Mouse (Mus musculus) kidney, postnatal 0 days (tissue): ENCODE data around the gene Map2k7. TPM values are rescaled to one million over a fixed set of nuclear protein-coding genes. Genes with fewer than 3 reads are reported as not detected.

Experiments used
- ATAC-seq: fragments of 200-750 bp; cut with Nextera tagmentation; replicated peaks from 2 replicates; pipeline ENCODE4 v1.8.0; 2017; ENCODE audit warnings: low read depth, moderate number of reproducible peaks, moderate TSS enrichment, moderate library complexity; ENCODE audit not compliant: low FRiP score
- DNase-seq: peaks from one replicate; pipeline ENCODE4 v3.0.0-alpha.2; 2016; ENCODE audit warnings: low spot score
- H3K27ac ChIP-seq: fragments of 300-500 bp; sonication (generic); 2 replicates; pipeline ENCODE4 v1.5.1; 2014; ENCODE audit warnings: mild to moderate bottlenecking
- H3K27me3 ChIP-seq: fragments of 300-500 bp; sonication (generic); 2 replicates; pipeline ENCODE4 v1.6.1; 2014; ENCODE audit warnings: low read length, mixed read lengths; ENCODE audit not compliant: insufficient read depth
- H3K36me3 ChIP-seq: fragments of 300-500 bp; sonication (generic); 2 replicates; pipeline ENCODE4 v1.6.1; 2014; ENCODE audit warnings: low read length, mixed read lengths; ENCODE audit not compliant: insufficient read depth
- H3K4me1 ChIP-seq: fragments of 300-500 bp; sonication (generic); replicated peaks from 2 replicates; pipeline ENCODE4 v1.6.1; 2014; ENCODE audit warnings: antibody characterized with exemption, low read length, mixed read lengths; ENCODE audit not compliant: insufficient read depth
- H3K4me2 ChIP-seq: fragments of 300-500 bp; sonication (generic); 2 replicates; pipeline ENCODE4 v1.6.1; 2014; ENCODE audit warnings: mild to moderate bottlenecking, low read length, moderate library complexity, mixed read lengths
- H3K4me3 ChIP-seq: fragments of 300-500 bp; sonication (generic); replicated peaks from 2 replicates; pipeline ENCODE4 v1.5.1; 2014; ENCODE audit warnings: low read depth, low read length
- H3K9ac ChIP-seq: fragments of 300-500 bp; sonication (generic); 2 replicates; pipeline ENCODE4 v1.6.1; 2014; ENCODE audit warnings: low read depth, low read length
- H3K9me3 ChIP-seq: fragments of 300-500 bp; sonication (generic); replicated peaks from 2 replicates; pipeline ENCODE4 v1.6.1; 2016; ENCODE audit warnings: low read length, inconsistent platforms, mixed read lengths
- CTCF ChIP-seq: IDR thresholded peaks from 2 replicates; pipeline ENCODE4 v1.5.1; 2016; ENCODE audit warnings: antibody characterized with exemption, low read depth, mild to moderate bottlenecking, moderate library complexity
- WGBS: fragments of 180-500 bp; shearing (Covaris S2); extraction: QIAGEN DNeasy Blood & Tissue Kit; methylation state at CpG from one replicate; pipeline ENCODE4 v1.1.7; 2014; 5-methylcytosine and 5-hydroxymethylcytosine counted together
- polyA plus RNA-seq: library from polyadenylated mRNA; unstranded; fragments of >200 nt; fragmentation: Nextera tagmentation; extraction: Ambion mirVana; gene quantifications from 2 replicates; pipeline ENCODE4 v1.2.1, GENCODE M21; 2015

Map2k7 gene
- polyA plus RNA-seq, 1 experiment from 2014 or later = 30.1 TPM

- ATAC-seq = no peak
- no peak for TF ChIP-seq CTCF
Observed at GRCm38 (mm10) chr8:4263105-4263791, 24.7 kb downstream of the Map2k7 start.

GRCm38 (mm10) chr8:4265160-4265914 lies 26.8 kb downstream of the Map2k7 start:
- Histone ChIP-seq H3K27me3 (no peaks in the 10 kb centered on the region), H3K4me1 (no peaks in the 10 kb centered on the region), H3K27ac (no peak overlapping the region), H3K4me2 (no peak overlapping the region), H3K9ac (no peak overlapping the region), H3K36me3 (peaks cover 73% of the 10 kb centered on the region), H3K9me3 (no peaks in the 10 kb centered on the region), H3K4me3 (no peak overlapping the region)
- WGBS = 89% methylated on average over 15 of the region's 15 CpGs
- TF ChIP-seq CTCF = no peak
- DNase-seq (no peak), ATAC-seq (no peak)

More at GRCm38 (mm10) chr8:4263105-4263791, 24.7 kb downstream of the Map2k7 start:
- Histone ChIP-seq H3K36me3 (peaks cover 60% of the 10 kb centered on the region; the same call in 1 of the 2 replicates), H3K27me3 (no peaks in the 10 kb centered on the region), H3K9ac (no peak overlapping the region), H3K4me1 (0 out of 2 replicates have a peak, but pooled peaks cover 4% of the 10 kb centered on the region), H3K9me3 (no peaks in the 10 kb centered on the region), H3K4me2 (no peak overlapping the region), H3K4me3 (no peak overlapping the region), H3K27ac (no peak overlapping the region)
- DNase-seq = no peak
- 84% methylated on average over 8 of the region's 8 CpGs for WGBS

- Histone ChIP-seq H3K9me3 (no peaks in the 10 kb centered on the region), H3K27ac (no peak overlapping the region), H3K36me3 (peaks cover 64% of the 10 kb centered on the region), H3K27me3 (no peaks in the 10 kb centered on the region), H3K4me2 (no peak overlapping the region), H3K4me1 (no peaks in the 10 kb centered on the region), H3K4me3 (no peak overlapping the region), H3K9ac (no peak overlapping the region)
- 77% methylated on average over 15 of the region's 15 CpGs for WGBS
- peak; percentile 60 for TF ChIP-seq CTCF
- ATAC-seq = peak; percentile 83
- no peak for DNase-seq
Observed at GRCm38 (mm10) chr8:4267627-4268026, 29.1 kb downstream of the Map2k7 start.

- no peak overlapping the region for H3K27ac ChIP-seq
- H3K4me3 ChIP-seq = no peak overlapping the region
- H3K36me3 ChIP-seq = peaks cover 58% of the 10 kb centered on the region
- WGBS = 92% methylated on average over 6 of the region's 6 CpGs
- H3K9me3 ChIP-seq = no peaks in the 10 kb centered on the region
- no peak overlapping the region for H3K4me2 ChIP-seq
- DNase-seq (no peak), ATAC-seq (no peak)
- no peak for TF ChIP-seq CTCF
- no peak overlapping the region for H3K9ac ChIP-seq
- H3K4me1 ChIP-seq = no peaks in the 10 kb centered on the region
- H3K27me3 ChIP-seq = no peaks in the 10 kb centered on the region
Observed at GRCm38 (mm10) chr8:4269609-4270008, 31.1 kb downstream of the Map2k7 start.

DNA sequence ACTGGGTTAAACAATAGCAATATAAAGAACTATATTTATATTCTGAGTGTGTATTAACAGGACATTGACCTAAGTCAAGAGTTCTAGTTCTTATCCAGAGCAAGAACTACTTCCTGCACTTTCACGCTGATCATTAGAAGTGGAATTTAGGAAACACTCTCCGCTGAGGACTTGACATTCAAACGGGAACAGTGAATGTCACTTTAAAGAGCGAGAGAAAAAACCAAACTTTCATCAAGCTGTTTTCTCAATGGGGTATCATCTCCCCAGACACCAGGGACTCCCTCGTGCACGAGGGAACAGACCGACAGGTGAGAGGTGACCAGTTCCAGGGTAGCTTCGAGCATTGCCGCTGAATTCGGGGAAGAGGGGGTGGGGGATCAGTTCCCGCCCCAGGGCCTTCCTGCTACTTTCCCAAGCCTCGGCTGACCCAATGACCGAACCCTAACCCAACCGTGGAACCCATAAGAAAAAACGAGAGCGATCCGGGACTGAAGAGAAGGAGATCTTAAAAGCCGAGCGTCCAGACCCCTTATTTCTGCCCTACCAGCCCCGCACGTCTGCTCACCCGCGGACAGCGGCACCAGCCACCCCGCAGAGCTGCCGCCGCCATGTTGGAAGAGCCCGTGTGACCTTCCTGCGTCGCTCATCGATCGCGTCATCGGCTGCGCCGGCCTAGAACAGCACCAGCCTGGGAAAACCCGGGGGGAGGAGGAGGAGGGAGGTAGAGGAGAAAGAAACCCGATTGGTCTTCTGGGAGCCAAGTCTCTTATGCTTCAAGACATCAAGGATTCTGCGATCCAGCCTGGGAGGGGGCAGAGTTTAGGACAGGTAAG lies 37.0 kb downstream of the Map2k7 start, which contains the start of gene Timm44:
Gene Timm44 (minus strand): TSS at position 639 of the 836 bp plus-strand sequence.
- DNase-seq (peak; percentile 98), ATAC-seq (peak; percentile 95)
- Histone ChIP-seq H3K27me3 (no peaks in the 10 kb centered on the region), H3K9me3 (no peaks in the 10 kb centered on the region), H3K27ac (peak within 1 kb of the TSS; percentile 73), H3K4me2 (peak within 1 kb of the TSS; percentile 86), H3K36me3 (0 out of 2 replicates have a peak, but pooled peaks cover 8% of the 10 kb centered on the region), H3K4me1 (peaks cover 6% of the 10 kb centered on the region), H3K4me3 (peak within 1 kb of the TSS; percentile 78), H3K9ac (peak within 1 kb of the TSS; percentile 87)
- WGBS = under 1% methylated on average over 39 of the region's 39 CpGs
- TF ChIP-seq CTCF = no peak

GRCm38 (mm10) chr8:4276111-4276465 lies 37.5 kb downstream of the Map2k7 start:
- DNase-seq = no peak
- H3K4me2 ChIP-seq = peak overlapping the region; percentile 86
- TF ChIP-seq CTCF = no peak
- peak overlapping the region; percentile 78 for H3K4me3 ChIP-seq
- no peaks in the 10 kb centered on the region for H3K27me3 ChIP-seq
- H3K36me3 ChIP-seq = 0 out of 2 replicates have a peak, but pooled peaks cover 3% of the 10 kb centered on the region
- peak overlapping the region; percentile 60 for H3K27ac ChIP-seq
- peak overlapping the region; percentile 87 for H3K9ac ChIP-seq
- ATAC-seq = no peak; the same call in 1 of the 2 replicates
- WGBS = 26% methylated on average over 9 of the region's 9 CpGs
- H3K4me1 ChIP-seq = peaks cover 6% of the 10 kb centered on the region
- no peaks in the 10 kb centered on the region for H3K9me3 ChIP-seq
